9 mouse cellular contexts compared by ENCODE assay signal in genomic region chr2:148877016-148877770, GRCm38 (mm10). TPM values are rescaled to one million over a fixed set of nuclear protein-coding genes. Genes with fewer than 3 reads are reported as not detected.
DNase-seq lines count a peak whose midpoint lies in the region; ATAC-seq and TF ChIP-seq lines count a peak whose summit lies in the region.
"Had no signal": no experiment of that assay in that cellular context is flagged by ENCODE, and none has a peak within 500 bp of the region (broad histone marks: within the 10 kb centered on the region; RNA-seq: fewer than 3 reads in every experiment).

No protein-coding gene starts in this region.

- no peaks in the 10 kb centered on the region for H3K27me3 ChIP-seq in heart, adult 2 months (ENCODE audit: control insufficient read depth, insufficient read depth, low read length)
- H3K27me3 ChIP-seq in limb, embryonic 15.5 days = no peaks in the 10 kb centered on the region
- no peaks in the 10 kb centered on the region for H3K27me3 ChIP-seq in forebrain, embryonic 13.5 days
- H3K27me3 ChIP-seq in midbrain, embryonic 11.5 days (ENCODE audit: control insufficient read depth, insufficient read depth, low read length) = no peaks in the 10 kb centered on the region
- H3K27me3 ChIP-seq: limb, embryonic 12.5 days had no signal

- H3K9me3 ChIP-seq in limb, embryonic 15.5 days = no peaks in the 10 kb centered on the region
- no peaks in the 10 kb centered on the region for H3K9me3 ChIP-seq in forebrain, embryonic 13.5 days (replicated peaks)
- no peaks in the 10 kb centered on the region for H3K9me3 ChIP-seq in midbrain, embryonic 11.5 days (ENCODE audit: control insufficient read depth, low read length)
- H3K9me3 ChIP-seq: limb, embryonic 12.5 days had no signal

- TF ChIP-seq POLR2A in heart, adult 2 months (IDR thresholded peaks at IDR 0.05; ENCODE audit: insufficient read depth, low read depth, low read length) = no peak

- peaks cover 32% of the 10 kb centered on the region for H3K4me1 ChIP-seq in heart, adult 2 months (ENCODE audit: control insufficient read depth, insufficient read depth, low read length)
- peaks cover 41% of the 10 kb centered on the region for H3K4me1 ChIP-seq in limb, embryonic 15.5 days
- H3K4me1 ChIP-seq in forebrain, embryonic 13.5 days = peaks cover 28% of the 10 kb centered on the region
- peaks cover 23% of the 10 kb centered on the region for H3K4me1 ChIP-seq in midbrain, embryonic 11.5 days (ENCODE audit: control insufficient read depth, insufficient read depth, low read length)

- ATAC-seq in limb, embryonic 15.5 days (ENCODE audit: insufficient number of reproducible peaks, low FRiP score, low TSS enrichment, low read depth) = no peak
- ATAC-seq in forebrain, embryonic 13.5 days = no peak
- no peak for ATAC-seq in midbrain, embryonic 11.5 days (ENCODE audit: low FRiP score)

- H3K4me3 ChIP-seq in heart, adult 2 months = no peak overlapping the region
- H3K4me3 ChIP-seq in limb, embryonic 15.5 days = no peak overlapping the region
- no peak overlapping the region for H3K4me3 ChIP-seq in forebrain, embryonic 13.5 days
- H3K4me3 ChIP-seq in midbrain, embryonic 11.5 days (ENCODE audit: low read depth, low read length) = no peak overlapping the region
- H3K4me3 ChIP-seq: limb, embryonic 12.5 days had no signal

- WGBS in heart, adult 2 months = 12% methylated on average over 3 of the region's 3 CpGs
- 34% methylated on average over 3 of the region's 3 CpGs for whole genome bisulfite sequencing in limb, embryonic 15.5 days
- whole genome bisulfite sequencing in forebrain, embryonic 13.5 days = 61% methylated on average over 3 of the region's 3 CpGs
- WGBS in midbrain, embryonic 11.5 days = 56% methylated on average over 3 of the region's 3 CpGs

- DNase-seq in gastrocnemius, adult 18-20 months (ENCODE audit: low spot score) = peak; percentile 81
- DNase-seq in gastrocnemius, postnatal 4 days (ENCODE audit: low spot score in 2 of 2) = no peak
- DNase-seq in B cell, adult 2 months = peak; percentile 31 to 33
- DNase-seq in heart, adult 2 months = peak; percentile 67 to 79
- DNase-seq in midbrain, embryonic 11.5 days (ENCODE audit: low spot score, missing footprints) = no peak
- no peak for DNase-seq in urinary bladder, postnatal 10 days (ENCODE audit: low spot score)

- peak overlapping the region; percentile 94 for H3K27ac ChIP-seq in heart, adult 2 months
- H3K27ac ChIP-seq in limb, embryonic 15.5 days = peak overlapping the region; percentile 27; the same call in 1 of the 2 replicates
- no peak overlapping the region for H3K27ac ChIP-seq in forebrain, embryonic 13.5 days
- no peak overlapping the region for H3K27ac ChIP-seq in midbrain, embryonic 11.5 days (ENCODE audit: low read depth, low read length)
- H3K27ac ChIP-seq: limb, embryonic 12.5 days had no signal

- TF ChIP-seq CTCF in heart, adult 2 months (IDR thresholded peaks at IDR 0.05) = no peak

- no peak overlapping the region; the same call in 1 of the 2 replicates for H3K9ac ChIP-seq in heart, adult 2 months (ENCODE audit: low read depth, low read length)
- H3K9ac ChIP-seq in limb, embryonic 15.5 days = no peak overlapping the region
- no peak overlapping the region for H3K9ac ChIP-seq in forebrain, embryonic 13.5 days
- no peak overlapping the region for H3K9ac ChIP-seq in midbrain, embryonic 11.5 days (ENCODE audit: low read length)
- H3K9ac ChIP-seq: limb, embryonic 12.5 days had no signal

- 0 out of 2 replicates have a peak, but pooled peaks have one; percentile 21 for TF ChIP-seq EP300 in heart, adult 2 months (IDR thresholded peaks at IDR 0.05; ENCODE audit: insufficient read depth, low read depth, low read length)

- no peak overlapping the region for H3K4me2 ChIP-seq in limb, embryonic 15.5 days
- no peak overlapping the region for H3K4me2 ChIP-seq in forebrain, embryonic 13.5 days
- no peak overlapping the region for H3K4me2 ChIP-seq in midbrain, embryonic 11.5 days
- H3K4me2 ChIP-seq: limb, embryonic 12.5 days had no signal

- H3K79me2 ChIP-seq in heart, adult 2 months (replicated peaks; ENCODE audit: control insufficient read depth, insufficient read depth, low read length) = peaks cover 8% of the 10 kb centered on the region

- intact Hi-C loops in heart, adult 2 months (cut with DNase I) = loop anchor here (5.0 to 10.0 kb wide), 2 partner anchors 195 to 472 kb away; partner anchors contain the start of genes Gzf1 and Thbd

- peaks cover 47% of the 10 kb centered on the region for H3K36me3 ChIP-seq in heart, adult 2 months (ENCODE audit: control insufficient read depth, insufficient read depth, low read length)
- peaks cover 4% of the 10 kb centered on the region for H3K36me3 ChIP-seq in limb, embryonic 15.5 days
- peaks cover 11% of the 10 kb centered on the region for H3K36me3 ChIP-seq in forebrain, embryonic 13.5 days (ENCODE audit: poor library complexity, severe bottlenecking)
- no peaks in the 10 kb centered on the region for H3K36me3 ChIP-seq in midbrain, embryonic 11.5 days (ENCODE audit: control insufficient read depth, insufficient read depth, low read length)

RNA-seq across cellular contexts. Expression of gene Cst3, which starts 1.7 kb away (rescaled TPM):
- total RNA-seq in gastrocnemius, adult 18-20 months (2021) = 100 to 1,000 TPM; 596 to 649 TPM
- 100 to 1,000 TPM; 380 to 427 TPM for total RNA-seq in gastrocnemius, postnatal 4 days (2021)
- total RNA-seq in heart, adult 2 months (2021) = 1,000 to 10,000 TPM in 1 of 2 experiments, 100 to 1,000 TPM in 1; 956 to 1,050 TPM
- polyA plus RNA-seq in heart, adult 2 months (2012; rRNA removed) = 1,635 and 1,968 TPM in 2 replicates
- 548 and 588 TPM in 2 replicates for polyA plus RNA-seq in limb, embryonic 15.5 days (2015; fragmentation: Nextera tagmentation; extraction: Ambion mirVana)
- 414 and 419 TPM in 2 replicates for polyA plus RNA-seq in forebrain, embryonic 13.5 days (2015; fragmentation: Nextera tagmentation; extraction: Ambion mirVana)
- polyA plus RNA-seq in midbrain, embryonic 11.5 days (2014; fragmentation: Nextera tagmentation; extraction: Ambion mirVana) = 341 and 346 TPM in 2 replicates

RNA-seq across cellular contexts. Expression of gene 9230104L09Rik, which starts 12.4 kb away (rescaled TPM):
- 1 to 10 TPM in 1 of 2 experiments, under 1 TPM in 1; 0.88 to 1.5 TPM for total RNA-seq in gastrocnemius, adult 18-20 months (2021)
- not detected for total RNA-seq in gastrocnemius, postnatal 4 days (2021)
- total RNA-seq in heart, adult 2 months (2021) = 1 to 10 TPM in 1 of 2 experiments, under 1 TPM in 1; 0.73 to 1.5 TPM
- 0.70 and 0.80 TPM in 2 replicates for polyA plus RNA-seq in heart, adult 2 months (2012; rRNA removed)
- polyA plus RNA-seq in limb, embryonic 15.5 days (2015; fragmentation: Nextera tagmentation; extraction: Ambion mirVana) = not detected in 2 replicates
- not detected in 2 replicates for polyA plus RNA-seq in forebrain, embryonic 13.5 days (2015; fragmentation: Nextera tagmentation; extraction: Ambion mirVana)
- not detected in 2 replicates for polyA plus RNA-seq in midbrain, embryonic 11.5 days (2014; fragmentation: Nextera tagmentation; extraction: Ambion mirVana)
- polyA plus RNA-seq: limb, embryonic 12.5 days had no signal

RNA-seq across cellular contexts. Expression of gene Cst9, which starts 42.2 kb away (rescaled TPM):
- total RNA-seq in gastrocnemius, adult 18-20 months (2021) = not detected
- total RNA-seq in gastrocnemius, postnatal 4 days (2021) = not detected
- not detected for total RNA-seq in heart, adult 2 months (2021)
- polyA plus RNA-seq in heart, adult 2 months (2012; rRNA removed) = 0.82 and 2.2 TPM in 2 replicates
- not detected in 2 replicates for polyA plus RNA-seq in limb, embryonic 15.5 days (2015; fragmentation: Nextera tagmentation; extraction: Ambion mirVana)
- not detected in 2 replicates for polyA plus RNA-seq in forebrain, embryonic 13.5 days (2015; fragmentation: Nextera tagmentation; extraction: Ambion mirVana)
- polyA plus RNA-seq in midbrain, embryonic 11.5 days (2014; fragmentation: Nextera tagmentation; extraction: Ambion mirVana) = not detected in 2 replicates
- polyA plus RNA-seq: limb, embryonic 12.5 days had no signal

RNA-seq across cellular contexts. Expression of gene Cst13, which starts 57.3 kb away (rescaled TPM):
- not detected for total RNA-seq in gastrocnemius, adult 18-20 months (2021)
- total RNA-seq in gastrocnemius, postnatal 4 days (2021) = not detected
- not detected for total RNA-seq in heart, adult 2 months (2021)
- polyA plus RNA-seq in heart, adult 2 months (2012; rRNA removed) = not detected in 2 replicates
- polyA plus RNA-seq in limb, embryonic 15.5 days (2015; fragmentation: Nextera tagmentation; extraction: Ambion mirVana) = not detected in 2 replicates
- polyA plus RNA-seq in forebrain, embryonic 13.5 days (2015; fragmentation: Nextera tagmentation; extraction: Ambion mirVana) = not detected in 2 replicates
- polyA plus RNA-seq in midbrain, embryonic 11.5 days (2014; fragmentation: Nextera tagmentation; extraction: Ambion mirVana) = not detected in 2 replicates
- polyA plus RNA-seq: limb, embryonic 12.5 days had no signal

Comparison
In these comparisons a context has a peak if more than half of its experiments do, and no peak if none do; other contexts are left out.
1. DNase-seq: peak in gastrocnemius, adult 18-20 months (single experiment), B cell, adult 2 months (2 of 2) and heart, adult 2 months (2 of 2); none in gastrocnemius, postnatal 4 days (0 of 2), midbrain, embryonic 11.5 days (single experiment) and urinary bladder, postnatal 10 days (single experiment).
2. H3K27ac ChIP-seq: peak in heart, adult 2 months (single experiment) and limb, embryonic 15.5 days (single experiment); none in forebrain, embryonic 13.5 days (single experiment) and midbrain, embryonic 11.5 days (single experiment).